Mouse (Mus musculus) subcutaneous adipose tissue, adult 2 months (tissue): ENCODE measurements around the gene Tpbg. TPM values are rescaled to one million over a fixed set of nuclear protein-coding genes. Genes with fewer than 3 reads are reported as not detected.

Source experiments
- polyA plus RNA-seq: library from polyadenylated mRNA; depleted of rRNA; stranded (reverse); fragments of >200 nt; gene quantifications from 2 replicates; pipeline ENCODE4 v1.2.3, GENCODE M21; 2012; ENCODE audit warnings: low replicate concordance; rRNA removed

Gene Tpbg
- polyA plus RNA-seq = 2.1 and 12.9 TPM in 2 replicates

DNA sequence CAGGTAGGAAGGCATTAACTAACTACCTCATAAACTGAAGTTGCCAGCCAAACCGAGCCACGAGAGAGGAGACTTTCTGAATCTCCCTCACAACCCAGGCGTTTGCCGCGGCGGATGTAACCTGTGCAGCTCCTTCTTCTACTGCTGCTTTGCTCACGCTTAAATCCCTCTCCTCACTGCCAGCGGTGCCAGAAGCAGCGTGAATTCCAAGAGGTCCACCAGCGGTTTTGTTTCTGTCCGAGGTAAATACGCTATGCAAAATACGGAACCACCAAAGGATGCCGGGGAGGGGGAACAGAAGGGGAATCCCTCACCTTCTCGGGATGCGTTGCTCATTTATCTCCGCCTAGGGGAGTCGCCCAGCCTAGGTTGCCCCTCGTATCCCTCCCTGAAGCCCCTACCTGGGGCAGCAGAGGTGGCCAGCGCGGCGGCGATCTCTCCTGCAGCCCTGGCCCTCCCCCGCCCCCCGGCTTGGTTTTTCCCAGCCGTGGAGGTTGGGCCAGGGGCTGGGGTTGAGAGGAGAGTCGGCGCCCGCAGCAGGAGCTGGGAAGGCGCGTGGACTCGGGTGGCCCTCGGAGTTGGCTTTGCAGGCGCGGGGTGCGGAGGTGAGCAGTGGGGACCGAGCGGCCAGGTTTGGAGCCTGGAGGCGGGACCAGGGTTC, at the start of gene Tpbg:
TSS of gene Tpbg (plus strand) at position 30 of the 661 bp plus-strand sequence.

Other genes with a start within 250 kb of the Tpbg start
- 4.8 and 9.7 TPM in 2 replicates for gene Ibtk, start 93.0 kb upstream of the Tpbg start, polyA plus RNA-seq